Mouse (Mus musculus) liver (tissue): ENCODE results near the gene F3.

Source experiments
- DNase-seq: peaks from one replicate; pipeline ENCODE4 v3.0.0-alpha.2; 2020; ENCODE audit warnings: mixed read lengths

Gene F3

DNA sequence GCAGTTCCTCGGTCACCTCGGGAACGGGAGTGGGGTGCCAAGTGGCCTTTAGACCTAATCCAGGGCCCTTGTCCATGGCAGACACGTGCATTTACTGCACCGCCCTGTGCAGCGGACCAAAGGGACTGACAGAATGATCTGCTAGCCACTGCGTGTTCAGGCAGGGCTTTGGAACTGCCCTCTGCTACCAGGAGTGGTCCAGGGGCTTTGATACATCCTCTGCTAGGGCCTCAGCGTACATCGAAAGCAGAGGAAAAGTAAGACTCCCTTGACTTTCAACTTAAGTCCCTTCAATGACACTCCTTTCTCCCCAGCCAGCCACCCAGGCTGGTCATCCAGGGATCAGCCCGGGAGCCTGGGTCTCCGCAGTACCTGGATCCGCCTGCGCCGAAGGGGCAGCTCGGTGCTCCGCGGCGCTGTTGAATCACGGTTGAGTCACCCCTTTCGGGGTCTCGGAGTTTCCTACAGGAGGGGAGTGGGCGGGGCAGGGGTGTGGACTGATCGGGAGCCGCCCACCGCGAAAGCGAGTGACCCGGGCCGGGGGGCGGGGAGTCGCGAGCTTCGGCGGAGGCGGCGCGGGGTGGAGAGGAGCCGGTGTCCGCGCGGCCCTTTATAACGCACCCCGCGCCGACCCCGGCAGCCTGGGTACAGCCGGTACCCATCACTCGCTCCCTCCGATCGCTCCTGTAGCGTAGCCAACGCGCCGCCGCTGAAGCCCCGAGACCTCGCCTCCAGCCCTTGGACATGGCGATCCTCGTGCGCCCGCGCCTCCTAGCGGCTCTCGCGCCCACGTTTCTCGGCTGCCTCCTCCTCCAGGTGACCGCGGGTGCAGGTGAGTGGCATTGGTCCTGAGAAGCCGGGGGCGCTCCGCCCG, at the start of gene F3:
Gene F3 (plus strand): TSS at position 567 of the 874 bp plus-strand sequence.
- peak; percentile 69 for DNase-seq

- DNase-seq, result no peak
These were observed 44.4 kb upstream of the F3 start for GRCm38 (mm10) chr3:121678935-121679334.

- no peak for DNase-seq
These were observed 43.9 kb upstream of the F3 start for GRCm38 (mm10) chr3:121679443-121679842.

DNA sequence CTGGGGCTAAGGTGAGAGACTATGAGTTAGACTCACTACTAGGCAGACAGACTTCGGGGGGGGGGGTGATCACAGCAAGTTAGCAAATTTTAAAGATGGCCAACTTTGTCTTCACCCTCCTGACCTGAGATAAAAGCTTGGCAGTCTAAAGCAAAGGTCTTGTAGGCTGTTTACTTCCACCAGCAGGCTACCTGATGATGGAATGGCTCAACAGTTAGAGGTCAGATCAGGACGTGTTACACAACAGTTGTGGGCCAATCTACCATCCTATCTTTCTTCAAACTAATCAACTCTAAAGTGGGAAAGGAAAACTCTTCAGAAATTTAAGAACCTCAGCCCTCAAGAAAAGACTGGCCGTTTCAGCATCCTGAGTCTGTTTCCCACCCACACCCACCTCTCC, 43.1 kb upstream of the F3 start:
- no peak for DNase-seq

DNA sequence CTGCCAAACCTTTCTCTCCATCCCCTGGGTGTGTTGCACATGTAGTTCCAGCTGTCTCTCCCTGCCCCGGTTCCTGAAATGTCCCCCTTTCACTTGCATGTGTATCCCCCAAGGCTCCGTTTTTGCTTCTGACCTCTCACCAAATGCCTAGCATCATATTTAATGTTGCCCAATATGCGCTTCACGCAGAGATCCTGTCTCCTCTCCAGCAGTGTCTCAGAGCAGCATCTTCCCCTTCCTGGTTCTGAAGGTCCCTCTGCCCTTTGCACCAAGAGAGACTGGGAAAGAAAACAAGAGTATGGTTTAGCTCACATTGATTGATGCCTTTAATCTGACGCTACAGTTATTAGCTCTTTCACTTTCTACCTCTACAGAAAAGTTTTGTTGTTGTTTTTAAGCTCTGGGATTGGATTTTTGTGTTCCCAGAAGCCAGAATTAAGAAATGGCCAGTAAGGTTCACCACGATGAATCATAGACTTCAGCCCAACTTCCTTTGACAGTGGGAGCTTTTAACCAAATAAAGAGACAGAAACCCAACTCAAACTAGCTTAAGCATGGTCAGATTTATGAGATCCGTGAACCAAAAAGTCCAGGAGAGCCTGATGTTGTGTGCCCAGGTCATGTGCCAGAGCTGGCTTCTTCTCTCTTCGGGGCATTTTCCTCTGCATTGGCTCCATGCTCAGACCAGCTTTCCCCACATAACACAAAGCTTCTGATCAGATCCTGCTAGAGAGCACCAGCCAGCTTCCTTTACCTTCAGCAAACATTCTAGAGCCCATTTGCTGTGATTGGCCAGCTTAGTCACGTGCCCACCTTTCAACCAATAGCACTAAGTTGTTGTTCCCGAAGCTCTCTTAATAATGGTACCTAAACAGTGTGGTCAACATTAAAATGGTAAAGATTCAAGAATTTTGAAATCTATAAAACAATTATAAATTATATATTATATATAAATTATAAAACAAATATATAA, 40.6 kb upstream of the F3 start:
- DNase-seq, result no peak

DNA sequence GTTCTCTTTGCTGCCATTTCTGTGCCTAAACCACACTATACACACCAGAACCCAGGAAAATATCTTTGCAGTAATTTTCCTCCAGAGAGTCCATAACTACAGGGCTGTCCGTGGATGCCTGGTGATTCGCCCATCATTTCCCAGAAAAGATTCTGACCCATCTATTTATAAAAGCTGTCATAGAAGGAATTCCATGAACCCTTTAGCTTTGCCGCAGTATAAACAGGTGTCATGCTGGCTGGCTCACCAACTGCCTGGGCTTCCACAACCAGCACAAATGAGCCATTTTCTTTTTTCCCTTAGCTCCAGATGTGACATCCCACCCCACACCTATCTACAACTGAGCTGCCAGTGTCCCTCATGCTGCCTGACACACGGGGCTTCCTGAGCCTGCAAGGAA, 38.8 kb upstream of the F3 start:
- no peak for DNase-seq

- no peak for DNase-seq
These were observed 38.4 kb upstream of the F3 start for GRCm38 (mm10) chr3:121684963-121685362.

- DNase-seq, result no peak
These were observed 37.4 kb upstream of the F3 start for GRCm38 (mm10) chr3:121685985-121686384.

DNA sequence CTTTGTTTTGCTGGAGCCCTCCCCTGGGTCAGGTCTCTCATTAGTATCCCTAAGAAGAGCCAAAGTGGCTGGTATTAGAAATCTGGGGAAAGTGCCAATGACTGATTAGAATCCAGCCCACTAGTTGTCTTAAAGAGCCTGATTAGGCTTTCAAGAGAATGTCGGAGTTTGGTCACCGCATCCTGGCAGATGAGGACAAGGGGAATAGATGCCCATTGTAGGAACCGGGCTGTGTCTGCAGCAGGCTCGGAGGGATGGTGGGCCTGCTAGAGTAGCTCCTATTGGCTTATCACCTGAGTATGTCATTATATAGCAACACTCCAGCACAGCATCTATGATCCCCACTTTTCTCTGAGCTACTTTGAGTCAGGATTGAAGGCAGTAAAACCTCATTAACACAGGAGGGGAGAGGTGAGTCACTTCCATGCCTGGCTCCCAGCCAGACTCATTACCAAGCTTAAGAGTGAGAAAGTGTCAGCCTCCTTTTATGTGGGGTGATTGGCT, 36.9 kb upstream of the F3 start:
- DNase-seq, result no peak

- no peak for DNase-seq
These were observed 35.6 kb upstream of the F3 start for GRCm38 (mm10) chr3:121687741-121688140.

DNA sequence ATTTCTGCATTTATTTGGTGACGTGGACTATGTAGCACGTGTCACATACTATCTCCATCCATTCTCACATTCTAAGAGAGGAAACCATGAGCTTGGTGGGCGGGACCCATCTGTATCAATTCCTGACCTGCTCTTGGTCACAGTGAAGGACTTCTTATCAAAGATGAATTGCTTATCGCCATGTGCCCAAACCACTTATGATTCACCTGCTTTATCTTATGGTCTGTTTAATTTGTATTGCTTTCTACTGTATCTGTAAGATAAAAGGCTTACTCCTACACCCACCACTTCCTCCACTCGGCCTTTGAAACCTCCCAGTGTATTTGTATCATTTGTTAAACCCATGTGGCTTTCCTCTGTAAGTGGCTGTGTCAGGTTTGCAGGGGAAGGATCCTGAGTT, 34.3 kb upstream of the F3 start:
- no peak for DNase-seq

GRCm38 (mm10) chr3:121689697-121690096, 33.6 kb upstream of the F3 start:
- no peak for DNase-seq

- no peak for DNase-seq
These were observed 30.2 kb upstream of the F3 start for GRCm38 (mm10) chr3:121693001-121693730.

- no peak for DNase-seq
These were observed 29.6 kb upstream of the F3 start for GRCm38 (mm10) chr3:121693746-121694145.

DNA sequence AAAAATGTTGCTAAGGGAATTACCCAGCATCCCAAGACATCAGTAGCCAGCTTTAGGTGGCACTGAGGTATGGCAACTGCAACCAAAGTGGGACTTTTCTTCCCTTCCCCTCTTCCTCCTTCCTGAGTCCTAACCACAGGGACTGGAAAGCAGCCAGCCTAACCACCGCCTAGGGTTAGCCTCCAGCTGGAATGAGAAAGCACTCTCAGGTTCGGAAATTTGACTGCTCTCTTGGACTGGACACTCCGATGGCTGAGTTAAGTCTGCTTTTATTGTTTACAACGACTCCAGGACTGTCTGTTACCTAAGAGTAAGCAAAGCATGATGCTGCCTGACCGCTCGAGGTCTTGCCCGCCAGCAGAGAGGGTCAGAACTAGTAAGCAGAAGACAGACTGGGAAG, 26.2 kb upstream of the F3 start:
- no peak for DNase-seq

DNA sequence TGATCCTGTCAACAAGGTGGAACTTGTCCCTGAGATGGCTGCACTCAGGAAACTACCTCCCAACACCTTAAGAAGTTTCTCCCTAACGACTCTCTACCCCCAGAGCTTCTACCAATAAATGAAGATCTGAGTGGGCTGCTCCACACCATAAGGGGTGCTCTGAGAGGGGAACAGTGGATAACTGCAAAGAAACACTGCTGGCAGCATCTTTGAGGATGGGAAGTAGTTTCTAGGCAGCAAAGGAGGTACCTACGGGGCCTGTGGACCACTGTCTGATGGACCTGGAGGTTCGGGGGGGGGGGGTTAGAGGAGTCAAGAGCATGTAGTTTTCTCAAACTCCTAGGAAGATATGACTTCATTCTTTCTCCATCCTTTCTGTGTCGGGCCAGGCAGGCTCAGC, 23.9 kb upstream of the F3 start:
- DNase-seq, result no peak

DNA sequence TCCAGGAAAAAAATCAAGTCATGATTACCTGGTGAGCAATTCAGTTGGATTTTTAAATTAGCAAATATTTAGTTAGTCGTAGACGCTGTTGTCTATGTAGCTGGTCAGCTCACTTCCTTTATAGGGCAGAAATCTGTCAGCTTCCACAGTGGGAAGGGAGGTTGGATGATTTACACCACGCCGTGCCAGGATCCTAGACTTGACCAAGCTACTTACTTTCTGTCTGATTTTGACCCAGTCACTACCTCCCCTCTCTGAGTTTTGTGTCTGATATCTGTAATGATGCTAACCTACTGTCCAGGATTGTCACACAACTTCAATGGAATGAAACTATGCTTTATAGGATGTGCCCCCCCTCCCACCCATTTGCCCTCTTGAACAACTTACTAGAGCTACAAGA, 23.5 kb upstream of the F3 start:
- DNase-seq, result no peak

GRCm38 (mm10) chr3:121700364-121700952, 22.9 kb upstream of the F3 start:
- no peak for DNase-seq

- DNase-seq, result no peak
These were observed 20.0 kb upstream of the F3 start for GRCm38 (mm10) chr3:121703155-121703879.

DNA sequence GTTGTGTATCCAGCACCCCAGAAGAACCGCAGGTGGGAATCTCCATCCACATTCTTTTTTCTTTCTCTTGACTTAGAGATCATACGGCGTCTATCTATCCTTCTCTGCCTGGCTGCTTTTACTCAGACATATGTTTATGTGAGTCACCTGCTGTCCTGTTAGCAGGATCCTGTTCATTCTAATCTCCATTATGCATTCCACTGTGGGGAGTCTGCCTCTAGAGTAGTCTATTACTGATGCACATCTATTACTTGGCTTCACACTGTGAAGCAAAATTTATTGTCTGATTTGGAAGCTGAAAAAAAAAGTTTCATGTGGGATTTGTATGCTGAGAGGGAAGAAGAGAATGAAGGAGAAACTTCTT, 19.5 kb upstream of the F3 start:
- DNase-seq, result no peak

GRCm38 (mm10) chr3:121706087-121706486, 17.2 kb upstream of the F3 start:
- no peak for DNase-seq

- no peak for DNase-seq
These were observed 16.2 kb upstream of the F3 start for GRCm38 (mm10) chr3:121707106-121707505.
